Mouse (Mus musculus) heart, postnatal 0 days (tissue): ENCODE results near the gene Srgn. TPM values are rescaled to one million over a fixed set of nuclear protein-coding genes. Genes with fewer than 3 reads are reported as not detected.
A peak's percentile ranks its signal among the peaks of the same experiment; 100 is the strongest.

ENCODE experiments used
- ATAC-seq: fragments of 200-750 bp; cut with Nextera tagmentation; 2 replicates; pipeline ENCODE4 v1.8.0; 2017; ENCODE audit warnings: low read depth, moderate number of reproducible peaks, moderate library complexity; ENCODE audit not compliant: insufficient read depth
- DNase-seq: peaks from one replicate; pipeline ENCODE4 v3.0.0-alpha.2; 2016; ENCODE audit warnings: low spot score
- H3K27ac ChIP-seq: fragments of 300-500 bp; sonication (generic); 2 replicates; pipeline ENCODE4 v1.5.1; 2014; ENCODE audit warnings: low read depth, mild to moderate bottlenecking
- H3K27me3 ChIP-seq: fragments of 300-500 bp; sonication (generic); 2 replicates; pipeline ENCODE4 v1.6.1; 2014; ENCODE audit warnings: low read length, mixed read lengths; ENCODE audit not compliant: control insufficient read depth, insufficient read depth
- H3K36me3 ChIP-seq: fragments of 300-500 bp; sonication (generic); replicated peaks from 2 replicates; pipeline ENCODE4 v1.6.1; 2014; ENCODE audit warnings: low read length, mixed read lengths; ENCODE audit not compliant: control insufficient read depth, insufficient read depth
- H3K4me1 ChIP-seq: fragments of 300-500 bp; sonication (generic); 2 replicates; pipeline ENCODE4 v1.6.1; 2014; ENCODE audit warnings: antibody characterized with exemption; ENCODE audit not compliant: control insufficient read depth, insufficient read depth
- H3K4me2 ChIP-seq: fragments of 300-500 bp; sonication (generic); 2 replicates; pipeline ENCODE4 v1.6.1; 2014; ENCODE audit warnings: low read depth, mild to moderate bottlenecking, low read length, moderate library complexity
- H3K4me3 ChIP-seq: fragments of 300-500 bp; sonication (generic); 2 replicates; pipeline ENCODE4 v1.5.1; 2014; ENCODE audit warnings: low read depth, low read length
- H3K9ac ChIP-seq: fragments of 300-500 bp; sonication (generic); replicated peaks from 2 replicates; pipeline ENCODE4 v1.6.1; 2014; ENCODE audit warnings: low read depth, low read length, mixed read lengths
- H3K9me3 ChIP-seq: fragments of 300-500 bp; sonication (generic); replicated peaks from 2 replicates; pipeline ENCODE4 v1.6.1; 2016; ENCODE audit warnings: low read length; ENCODE audit not compliant: control insufficient read depth
- CTCF ChIP-seq: IDR thresholded peaks from 2 replicates; pipeline ENCODE4 v1.5.1; 2016; ENCODE audit warnings: antibody characterized with exemption, control low read depth, low read depth
- EP300 ChIP-seq: IDR thresholded peaks from 2 replicates; pipeline ENCODE4 v1.6.1; 2016; ENCODE audit warnings: antibody characterized with exemption, low read depth
- WGBS: fragments of 180-500 bp; shearing (Covaris S2); extraction: QIAGEN DNeasy Blood & Tissue Kit; methylation state at CpG from one replicate; pipeline ENCODE4 v1.1.7; 2014; 5-methylcytosine and 5-hydroxymethylcytosine counted together
- polyA plus RNA-seq: library from polyadenylated mRNA; unstranded; fragments of >200 nt; fragmentation: Nextera tagmentation; extraction: Ambion mirVana; gene quantifications from 2 replicates; pipeline ENCODE4 v1.2.1, GENCODE M21; 2015
- total RNA-seq: library from RNA; depleted of rRNA; stranded (reverse); fragments of >200 nt; gene quantifications from 2 replicates; pipeline ENCODE4 v1.2.3, GENCODE M21; 2014; ENCODE audit warnings: low replicate concordance

The Srgn gene
- total and polyA plus RNA-seq, 2 experiments from 2014 or later = 16.4 to 19.1 TPM

DNA sequence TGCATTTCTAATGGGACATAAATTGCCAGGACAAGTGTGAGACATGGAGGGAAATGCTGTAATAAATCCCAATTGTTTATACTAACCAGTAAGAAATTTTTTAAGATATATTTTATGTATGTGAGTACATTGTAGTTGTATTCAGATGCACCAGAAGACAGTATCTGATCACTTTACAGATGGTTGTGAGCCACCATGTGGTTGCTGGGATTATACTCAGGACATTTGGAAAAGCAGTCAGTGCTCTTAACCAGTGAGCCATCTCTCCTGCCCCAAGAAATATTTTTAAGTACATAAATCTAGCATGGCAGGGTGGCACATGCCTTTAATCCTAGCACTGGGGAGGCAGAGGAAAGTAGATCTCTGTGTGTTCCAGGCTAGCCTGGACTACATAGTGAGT is 18.5 kb upstream of the Srgn start:
- Histone ChIP-seq H3K4me2 (no peak overlapping the region), H3K9me3 (no peaks in the 10 kb centered on the region), H3K4me3 (no peak overlapping the region), H3K27me3 (no peaks in the 10 kb centered on the region), H3K27ac (no peak overlapping the region), H3K4me1 (no peaks in the 10 kb centered on the region; the same call in 1 of the 2 replicates), H3K36me3 (no peaks in the 10 kb centered on the region), H3K9ac (no peak overlapping the region)
- ATAC-seq (no peak), DNase-seq (no peak)
- TF ChIP-seq EP300 (no peak), CTCF (no peak)

DNA sequence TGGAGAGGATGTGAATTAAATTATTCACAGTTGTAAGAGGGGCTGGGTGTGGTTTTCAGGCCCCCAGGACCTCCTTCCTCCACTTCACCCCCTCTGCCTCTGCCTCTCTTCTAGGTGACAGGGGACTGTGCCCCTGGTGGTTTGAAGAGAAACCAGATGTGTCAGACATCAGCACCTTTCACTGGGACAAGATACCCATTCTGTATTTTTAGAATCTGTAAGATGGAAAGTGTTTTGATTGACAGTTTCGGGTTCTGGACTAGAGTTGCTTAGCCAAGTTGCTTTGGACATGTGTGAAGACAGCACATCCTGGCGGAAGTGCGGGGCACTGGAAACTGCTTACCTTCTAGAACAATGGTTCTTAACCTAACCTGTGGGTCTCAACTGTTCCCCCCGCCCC is 17.1 kb upstream of the Srgn start:
- no peak overlapping the region for H3K27ac ChIP-seq
- H3K9ac ChIP-seq = no peak overlapping the region
- no peaks in the 10 kb centered on the region for H3K9me3 ChIP-seq
- TF ChIP-seq EP300 = no peak
- no peak; the same call in 1 of the 2 replicates for TF ChIP-seq CTCF
- WGBS = 60% methylated on average over 4 of the region's 4 CpGs
- DNase-seq (no peak), ATAC-seq (no peak)
- H3K4me1 ChIP-seq = no peaks in the 10 kb centered on the region
- no peak overlapping the region for H3K4me3 ChIP-seq
- no peaks in the 10 kb centered on the region for H3K36me3 ChIP-seq
- H3K4me2 ChIP-seq = no peak overlapping the region
- H3K27me3 ChIP-seq = no peaks in the 10 kb centered on the region

DNA sequence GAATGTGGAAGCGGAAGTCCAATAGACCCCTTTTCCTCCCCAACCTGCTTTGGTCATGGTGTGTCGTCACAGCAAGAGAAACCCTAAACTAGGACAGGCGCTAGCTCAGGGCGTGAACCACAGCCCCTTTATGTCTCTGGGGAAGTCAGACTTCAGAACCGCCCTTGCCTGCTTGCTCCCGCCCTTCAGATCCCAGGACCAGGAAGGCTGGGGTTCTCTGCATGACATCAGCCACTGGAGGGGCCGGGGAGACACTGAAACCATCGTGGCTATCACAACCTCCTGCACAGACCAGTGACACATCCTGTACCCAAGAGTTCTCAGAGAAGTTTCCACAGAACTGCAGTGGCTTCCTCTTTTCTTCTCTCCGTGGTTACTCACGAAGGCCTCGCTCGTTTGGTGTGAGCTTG is 16.2 kb upstream of the Srgn start:
- no peaks in the 10 kb centered on the region for H3K4me1 ChIP-seq
- no peak for DNase-seq
- TF ChIP-seq CTCF (no peak), EP300 (no peak)
- ATAC-seq = 0 out of 2 replicates have a peak, but pooled peaks have one; percentile 24
- H3K9ac ChIP-seq = no peak overlapping the region
- no peak overlapping the region for H3K4me3 ChIP-seq
- H3K27ac ChIP-seq = peak overlapping the region; percentile 32; the same call in 1 of the 2 replicates
- no peak overlapping the region for H3K4me2 ChIP-seq
- H3K27me3 ChIP-seq = no peaks in the 10 kb centered on the region
- WGBS = 68% methylated on average over 12 of the region's 12 CpGs
- no peaks in the 10 kb centered on the region for H3K9me3 ChIP-seq
- H3K36me3 ChIP-seq = no peaks in the 10 kb centered on the region

DNA sequence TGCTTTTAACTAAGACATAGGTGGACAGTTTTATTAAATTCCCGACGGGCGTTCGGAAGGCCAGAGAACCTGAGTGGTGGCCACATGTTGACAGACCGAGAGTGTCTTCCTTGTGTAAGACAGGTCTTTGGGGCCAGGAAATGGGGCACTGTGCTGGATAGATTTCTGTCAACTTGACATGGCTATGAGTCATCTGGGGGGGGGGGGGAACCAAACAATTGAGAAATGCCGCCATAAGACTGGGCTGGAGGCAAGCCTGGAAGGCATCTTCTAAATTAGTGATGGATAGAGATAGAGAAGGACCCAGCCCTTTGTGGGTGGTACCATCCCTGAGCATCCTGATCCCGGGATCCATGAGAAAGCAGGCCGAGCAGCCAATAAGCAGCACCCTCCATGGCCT is 15.7 kb upstream of the Srgn start:
- Histone ChIP-seq H3K27me3 (no peaks in the 10 kb centered on the region), H3K4me1 (no peaks in the 10 kb centered on the region), H3K27ac (no peak overlapping the region; the same call in 1 of the 2 replicates), H3K4me2 (no peak overlapping the region), H3K9ac (no peak overlapping the region), H3K4me3 (no peak overlapping the region), H3K36me3 (no peaks in the 10 kb centered on the region), H3K9me3 (no peaks in the 10 kb centered on the region)
- WGBS = 86% methylated on average over 8 of the region's 8 CpGs
- TF ChIP-seq EP300 (no peak), CTCF (no peak)
- DNase-seq (no peak), ATAC-seq (no peak)

DNA sequence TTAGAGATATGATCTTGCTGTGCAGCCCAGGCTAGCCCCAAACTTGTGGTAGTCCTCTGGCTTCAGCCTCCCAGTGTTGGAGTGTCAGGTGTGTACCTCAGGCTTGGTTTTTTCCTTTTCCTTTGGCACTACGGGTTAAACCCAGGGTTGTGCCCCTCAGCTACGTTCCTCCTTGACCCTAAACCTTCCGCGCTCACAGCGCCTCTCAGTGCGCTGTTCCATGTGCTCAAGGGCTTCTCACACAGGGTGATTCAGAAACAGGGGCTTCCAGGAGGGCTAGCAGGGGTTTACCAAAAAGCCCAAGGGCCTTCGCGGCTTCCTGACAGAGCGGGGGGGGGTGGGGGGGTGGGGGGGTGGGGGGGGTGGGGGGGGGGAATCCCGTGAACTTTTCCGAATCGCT is 15.3 kb upstream of the Srgn start:
- TF ChIP-seq EP300 (no peak), CTCF (no peak)
- no peak overlapping the region for H3K27ac ChIP-seq
- no peaks in the 10 kb centered on the region for H3K27me3 ChIP-seq
- WGBS = 92% methylated on average over 12 of the region's 12 CpGs
- H3K9me3 ChIP-seq = no peaks in the 10 kb centered on the region
- DNase-seq (no peak), ATAC-seq (no peak)
- H3K4me2 ChIP-seq = no peak overlapping the region
- no peak overlapping the region for H3K4me3 ChIP-seq
- no peaks in the 10 kb centered on the region for H3K36me3 ChIP-seq
- no peak overlapping the region for H3K9ac ChIP-seq
- no peaks in the 10 kb centered on the region for H3K4me1 ChIP-seq

DNA sequence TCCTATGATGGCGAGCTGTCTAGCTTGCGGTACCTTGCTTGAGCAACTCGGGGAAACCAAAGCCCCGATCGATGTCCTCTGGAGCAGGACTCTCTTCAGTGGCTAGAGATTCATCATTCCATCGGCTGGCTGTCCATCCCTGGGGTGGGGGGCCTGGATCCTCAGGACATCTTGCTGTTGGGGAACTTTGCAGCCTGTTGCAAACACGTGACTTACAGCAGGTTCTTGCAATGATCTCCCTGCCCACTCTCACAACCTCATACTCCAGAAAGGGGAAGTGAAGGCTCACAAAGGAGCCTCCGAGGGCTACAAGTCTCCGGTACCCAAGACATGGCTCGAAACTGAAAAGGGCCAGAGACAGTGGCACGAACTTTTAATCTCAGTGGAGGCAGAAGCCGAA is 14.2 kb upstream of the Srgn start:
- Histone ChIP-seq H3K9me3 (no peaks in the 10 kb centered on the region), H3K4me2 (no peak overlapping the region), H3K27ac (no peak overlapping the region), H3K27me3 (no peaks in the 10 kb centered on the region), H3K4me1 (no peaks in the 10 kb centered on the region), H3K4me3 (no peak overlapping the region), H3K36me3 (no peaks in the 10 kb centered on the region), H3K9ac (no peak overlapping the region)
- DNase-seq = no peak
- ATAC-seq = no peak
- no peak for TF ChIP-seq CTCF
- 92% methylated on average over 12 of the region's 12 CpGs for WGBS
